Mouse (Mus musculus) kidney, adult 2 months (tissue): ENCODE data around the gene Clec12a.

Source experiments
- CTCF ChIP-seq: fragments of 200-500 bp; conservative IDR thresholded peaks from 2 replicates; pipeline ENCODE4 v1.5.1; 2011; ENCODE audit warnings: low read depth, mild to moderate bottlenecking, control low read depth, low read length, moderate library complexity, mixed read lengths; ENCODE audit not compliant: insufficient read depth, insufficient read length
- POLR2A ChIP-seq: fragments of 200-500 bp; IDR thresholded peaks from one replicate; pipeline ENCODE4 v1.6.1; 2011; ENCODE audit warnings: low read depth, low read length, control low read depth

- TF ChIP-seq CTCF (no peak), POLR2A (no peak)
These were observed 13.9 kb downstream of the Clec12a start for GRCm38 (mm10) chr6:129356430-129356829.
